Mouse (Mus musculus) hindbrain, embryonic 16.5 days (tissue): ENCODE measurements around the gene Nup107. TPM values are rescaled to one million over a fixed set of nuclear protein-coding genes. Genes with fewer than 3 reads are reported as not detected.

Experiments used
- ATAC-seq: fragments of 200-750 bp; cut with Nextera tagmentation; 2 replicates; pipeline ENCODE4 v1.8.0; 2017; ENCODE audit warnings: moderate TSS enrichment, moderate library complexity
- H3K27ac ChIP-seq: fragments of 300-500 bp; sonication (generic); 2 replicates; pipeline ENCODE4 v1.5.1; 2014; ENCODE audit warnings: low read depth, mild to moderate bottlenecking, control low read depth, low read length, moderate library complexity
- H3K27me3 ChIP-seq: fragments of 300-500 bp; sonication (generic); replicated peaks from 2 replicates; pipeline ENCODE4 v1.6.1; 2014; ENCODE audit warnings: low read length; ENCODE audit not compliant: control insufficient read depth, insufficient read depth
- H3K36me3 ChIP-seq: fragments of 300-500 bp; sonication (generic); 2 replicates; pipeline ENCODE4 v1.6.1; 2014; ENCODE audit warnings: mild to moderate bottlenecking, low read length, moderate library complexity, mixed read lengths; ENCODE audit not compliant: control insufficient read depth, insufficient read depth
- H3K4me1 ChIP-seq: fragments of 300-500 bp; sonication (generic); 2 replicates; pipeline ENCODE4 v1.6.1; 2014; ENCODE audit warnings: low read depth, low read length; ENCODE audit not compliant: control insufficient read depth, insufficient read depth
- H3K4me2 ChIP-seq: fragments of 300-500 bp; sonication (generic); 2 replicates; pipeline ENCODE4 v1.6.1; 2014; ENCODE audit warnings: mild to moderate bottlenecking, low read length, control low read depth, moderate library complexity
- H3K4me3 ChIP-seq: fragments of 300-500 bp; sonication (generic); 2 replicates; pipeline ENCODE4 v1.5.1; 2014; ENCODE audit warnings: mild to moderate bottlenecking, low read length, control low read depth, moderate library complexity
- H3K9ac ChIP-seq: fragments of 300-500 bp; sonication (generic); 2 replicates; pipeline ENCODE4 v1.6.1; 2014; ENCODE audit warnings: low read depth, mild to moderate bottlenecking, control low read depth, low read length, moderate library complexity
- H3K9me3 ChIP-seq: fragments of 300-500 bp; sonication (generic); 2 replicates; pipeline ENCODE4 v1.6.1; 2014; ENCODE audit warnings: mild to moderate bottlenecking, low read length, moderate library complexity; ENCODE audit not compliant: control insufficient read depth
- WGBS: fragments of 180-500 bp; shearing (Covaris S2); extraction: QIAGEN DNeasy Blood & Tissue Kit; methylation state at CpG from one replicate; pipeline ENCODE4 v1.1.7; 2014; 5-methylcytosine and 5-hydroxymethylcytosine counted together
- polyA plus RNA-seq: library from polyadenylated mRNA; unstranded; fragments of >200 nt; fragmentation: Nextera tagmentation; extraction: Ambion mirVana; gene quantifications from 2 replicates; pipeline ENCODE4 v1.2.1, GENCODE M21; 2015

Gene Nup107
- polyA plus RNA-seq, 1 experiment from 2014 or later: 32.0 TPM

- 74% methylated on average over 4 of the region's 4 CpGs for WGBS
- 0 out of 2 replicates have a peak, but pooled peaks cover 4% of the 10 kb centered on the region for H3K9me3 ChIP-seq
- H3K36me3 ChIP-seq: no peaks in the 10 kb centered on the region
- H3K27ac ChIP-seq: no peak overlapping the region
- ATAC-seq: no peak
- H3K4me1 ChIP-seq: peaks cover 14% of the 10 kb centered on the region
- H3K4me3 ChIP-seq: no peak overlapping the region
- H3K4me2 ChIP-seq: no peak overlapping the region
- H3K27me3 ChIP-seq: no peaks in the 10 kb centered on the region
- no peak overlapping the region for H3K9ac ChIP-seq
Measured at GRCm38 (mm10) chr10:117795206-117795605, 2.7 kb upstream of the Nup107 start.

DNA sequence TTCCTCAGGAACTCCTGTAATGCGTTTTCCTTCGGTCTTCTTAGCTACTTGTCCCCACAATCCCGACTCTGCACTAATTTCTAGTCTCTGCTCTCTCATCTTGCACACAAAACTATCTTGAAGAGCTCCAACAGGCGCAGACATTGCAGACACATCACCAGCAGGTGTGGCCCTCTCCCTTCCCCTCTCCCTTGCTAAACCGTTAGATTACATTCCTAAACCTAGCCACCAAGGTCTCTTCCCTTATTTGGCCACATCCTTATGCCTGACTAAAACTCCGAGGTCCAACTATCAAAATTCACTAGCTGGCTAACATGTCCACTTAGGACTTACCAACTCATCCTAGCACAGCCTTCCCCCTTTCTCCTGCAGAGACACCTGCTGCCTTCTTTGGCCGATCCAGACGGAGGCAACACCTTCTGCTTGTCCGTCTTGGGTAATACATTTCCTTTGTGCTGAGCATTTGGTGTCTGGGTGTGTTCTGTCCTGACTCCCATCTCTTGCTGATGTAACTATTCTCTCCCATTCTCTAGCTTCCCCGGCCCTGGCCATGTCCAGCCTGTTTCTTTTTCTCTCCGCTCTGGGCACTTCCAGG, 1.0 kb upstream of the Nup107 start:
- WGBS: 80% methylated on average over 11 of the region's 11 CpGs
- H3K9me3 ChIP-seq: 0 out of 2 replicates have a peak, but pooled peaks cover 4% of the 10 kb centered on the region
- H3K4me1 ChIP-seq: peaks cover 14% of the 10 kb centered on the region
- no peak overlapping the region; the same call in 1 of the 2 replicates for H3K4me3 ChIP-seq
- H3K27ac ChIP-seq: no peak overlapping the region
- peak overlapping the region; percentile 66; the same call in 1 of the 2 replicates for H3K9ac ChIP-seq
- ATAC-seq: no peak
- H3K27me3 ChIP-seq: no peaks in the 10 kb centered on the region
- no peaks in the 10 kb centered on the region for H3K36me3 ChIP-seq
- peak overlapping the region; percentile 75 for H3K4me2 ChIP-seq

GRCm38 (mm10) chr10:117791171-117791470, 1.4 kb downstream of the Nup107 start:
- no peaks in the 10 kb centered on the region for H3K27me3 ChIP-seq
- H3K9me3 ChIP-seq: 0 out of 2 replicates have a peak, but pooled peaks cover under 1% of the 10 kb centered on the region
- peaks cover 6% of the 10 kb centered on the region for H3K36me3 ChIP-seq
- no peak overlapping the region for H3K27ac ChIP-seq
- peaks cover 14% of the 10 kb centered on the region for H3K4me1 ChIP-seq
- WGBS: 95% methylated on average over 2 of the region's 2 CpGs
- ATAC-seq: no peak
- no peak overlapping the region for H3K9ac ChIP-seq
- no peak overlapping the region for H3K4me3 ChIP-seq
- H3K4me2 ChIP-seq: no peak overlapping the region; the same call in 1 of the 2 replicates

GRCm38 (mm10) chr10:117790421-117791170, 1.9 kb downstream of the Nup107 start:
- Histone ChIP-seq H3K36me3 (peaks cover 11% of the 10 kb centered on the region), H3K9ac (no peak overlapping the region), H3K9me3 (no peaks in the 10 kb centered on the region), H3K4me3 (no peak overlapping the region), H3K27me3 (no peaks in the 10 kb centered on the region), H3K4me2 (no peak overlapping the region), H3K27ac (no peak overlapping the region), H3K4me1 (peaks cover 14% of the 10 kb centered on the region)
- no peak for ATAC-seq
- WGBS: 94% methylated on average over 17 of the region's 17 CpGs

- Histone ChIP-seq H3K4me2 (no peak overlapping the region), H3K36me3 (peaks cover 12% of the 10 kb centered on the region), H3K9ac (no peak overlapping the region), H3K4me3 (no peak overlapping the region), H3K9me3 (no peaks in the 10 kb centered on the region), H3K27me3 (no peaks in the 10 kb centered on the region), H3K27ac (no peak overlapping the region), H3K4me1 (peaks cover 14% of the 10 kb centered on the region)
- 97% methylated on average over 1 of the region's 1 CpGs for WGBS
- ATAC-seq: no peak
Measured at GRCm38 (mm10) chr10:117790011-117790410, 2.5 kb downstream of the Nup107 start.

DNA sequence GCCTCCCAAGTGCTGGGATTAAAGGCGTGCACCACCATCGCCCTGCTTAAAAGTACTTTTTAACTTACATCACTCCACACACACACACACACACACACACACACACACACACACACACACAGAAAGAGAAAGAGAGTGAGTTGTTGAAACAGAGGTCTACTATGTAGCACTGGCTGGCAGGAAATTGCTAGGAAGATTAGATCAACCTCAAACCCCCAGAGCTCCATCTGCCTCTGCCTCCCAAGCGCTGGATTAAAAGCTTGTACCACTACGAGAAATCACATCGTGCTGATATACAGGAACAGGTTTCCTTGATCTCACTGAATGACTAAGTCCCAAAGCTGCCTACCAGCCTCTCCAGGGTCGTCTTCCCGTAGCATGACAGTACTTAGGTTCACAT, 7.9 kb downstream of the Nup107 start:
- no peak overlapping the region for H3K9ac ChIP-seq
- no peak overlapping the region for H3K4me3 ChIP-seq
- no peaks in the 10 kb centered on the region for H3K4me1 ChIP-seq
- WGBS: 95% methylated on average over 7 of the region's 7 CpGs
- no peak overlapping the region for H3K27ac ChIP-seq
- ATAC-seq: no peak
- H3K27me3 ChIP-seq: no peaks in the 10 kb centered on the region
- H3K36me3 ChIP-seq: peaks cover 24% of the 10 kb centered on the region
- no peaks in the 10 kb centered on the region for H3K9me3 ChIP-seq
- H3K4me2 ChIP-seq: no peak overlapping the region

GRCm38 (mm10) chr10:117783786-117784420, 8.6 kb downstream of the Nup107 start:
- Histone ChIP-seq H3K27me3 (no peaks in the 10 kb centered on the region), H3K9ac (no peak overlapping the region), H3K4me1 (no peaks in the 10 kb centered on the region), H3K9me3 (no peaks in the 10 kb centered on the region), H3K4me3 (no peak overlapping the region), H3K36me3 (peaks cover 24% of the 10 kb centered on the region), H3K27ac (no peak overlapping the region), H3K4me2 (no peak overlapping the region)
- no peak for ATAC-seq
- WGBS: 97% methylated on average over 13 of the region's 13 CpGs

DNA sequence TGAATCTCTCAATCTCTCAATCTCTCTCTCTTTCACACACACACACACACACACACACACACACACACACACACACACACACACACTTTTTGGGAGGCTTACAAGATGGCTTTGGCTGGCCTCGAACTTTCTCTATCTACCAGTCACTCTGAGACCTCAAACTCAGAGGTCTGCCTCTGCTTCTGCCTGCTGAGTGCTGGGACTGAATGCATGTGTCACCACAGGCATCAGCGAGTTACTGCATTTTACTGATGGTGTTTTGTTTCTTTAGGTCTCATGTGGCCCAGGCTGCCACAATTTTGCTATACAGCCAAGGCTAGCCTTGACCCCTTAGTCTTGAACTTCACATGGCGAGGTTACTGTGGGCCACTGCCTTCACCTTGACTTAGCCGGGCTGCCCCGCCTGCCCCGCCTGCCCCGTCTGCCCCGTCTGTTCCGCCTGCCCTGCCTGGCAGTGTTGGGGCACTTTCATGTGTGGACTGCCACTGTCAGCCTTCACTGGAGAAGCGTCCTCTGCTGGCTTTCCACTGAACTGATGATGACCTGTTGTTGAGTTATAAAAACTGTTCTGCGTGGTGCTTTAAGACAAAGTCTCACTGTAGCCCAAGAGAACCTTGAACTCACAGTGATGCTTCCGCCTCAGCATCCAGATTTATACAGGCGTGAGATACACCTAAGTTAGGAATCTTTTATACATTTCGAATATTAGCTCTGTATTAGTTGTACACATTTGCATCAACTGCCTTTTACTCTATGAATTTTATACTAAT, 9.8 kb downstream of the Nup107 start:
- Histone ChIP-seq H3K4me2 (no peak overlapping the region), H3K4me1 (no peaks in the 10 kb centered on the region), H3K9ac (no peak overlapping the region), H3K9me3 (no peaks in the 10 kb centered on the region), H3K27ac (no peak overlapping the region), H3K27me3 (no peaks in the 10 kb centered on the region), H3K36me3 (peaks cover 29% of the 10 kb centered on the region), H3K4me3 (no peak overlapping the region)
- 96% methylated on average over 14 of the region's 14 CpGs for WGBS
- ATAC-seq: no peak

- Histone ChIP-seq H3K27me3 (no peaks in the 10 kb centered on the region), H3K4me2 (no peak overlapping the region), H3K4me1 (no peaks in the 10 kb centered on the region), H3K9ac (no peak overlapping the region), H3K9me3 (no peaks in the 10 kb centered on the region), H3K36me3 (peaks cover 29% of the 10 kb centered on the region), H3K27ac (no peak overlapping the region), H3K4me3 (no peak overlapping the region)
- WGBS: 98% methylated on average over 2 of the region's 2 CpGs
- ATAC-seq: no peak
Measured at GRCm38 (mm10) chr10:117782056-117782455, 10.4 kb downstream of the Nup107 start.
